Mouse (Mus musculus): Measurements from ENCODE around the gene Fam126b.
"Not testable (repeated sequence)": the region's sequence is repeated elsewhere in the genome, so short reads cannot be mapped to it uniquely, and the experiment has no call there.

DNA sequence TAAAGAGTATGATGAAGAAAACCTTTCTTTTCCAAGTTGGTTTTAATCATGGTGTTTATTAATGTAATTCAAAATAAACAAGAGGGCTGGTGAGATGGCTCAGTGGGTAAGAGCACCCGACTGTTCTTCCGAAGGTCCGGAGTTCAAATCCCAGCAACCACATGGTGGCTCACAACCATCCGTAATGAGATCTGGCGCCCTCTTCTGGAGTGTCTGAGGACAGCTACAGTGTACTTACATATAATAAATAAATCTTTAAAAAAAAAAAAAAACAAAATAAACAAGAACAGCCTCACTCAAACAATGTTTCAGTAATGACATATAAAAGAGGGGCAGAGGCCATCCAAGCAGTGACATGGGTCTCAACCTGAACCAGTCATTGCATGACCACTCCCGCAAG, 25.8 kb downstream of the Fam126b start:
- not testable (repeated sequence) for TF ChIP-seq POLR2A (IDR thresholded peaks at IDR 0.05; ENCODE audit: insufficient read length, low read depth); USF1 (IDR thresholded peaks at IDR 0.05; ENCODE audit: low read depth); MYOG (IDR thresholded peaks at IDR 0.05; ENCODE audit: control insufficient read depth in 1 of 3, insufficient read depth in 1 of 3, insufficient read length in 2 of 3, low read depth in 2 of 3); TCF3 (IDR thresholded peaks at IDR 0.05; ENCODE audit: insufficient read length, low read depth); E2F4 (IDR thresholded peaks at IDR 0.05; ENCODE audit: insufficient read depth); MYOD1 (IDR thresholded peaks at IDR 0.05; ENCODE audit: control insufficient read depth in 1 of 3, insufficient read length in 2 of 3, low read depth in 2 of 3); CEBPB (IDR thresholded peaks at IDR 0.05; ENCODE audit: insufficient read depth, poor library complexity, severe bottlenecking); MAX (IDR thresholded peaks at IDR 0.05; ENCODE audit: low read depth); TCF12 (IDR thresholded peaks at IDR 0.05; ENCODE audit: insufficient read depth, poor library complexity, severe bottlenecking); POLR2AphosphoS2 (IDR thresholded peaks at IDR 0.05; ENCODE audit: insufficient read length, low read depth)

Data from myocyte (in vitro differentiated cells).